Mouse (Mus musculus): ENCODE data around the gene Bola2.

DNA sequence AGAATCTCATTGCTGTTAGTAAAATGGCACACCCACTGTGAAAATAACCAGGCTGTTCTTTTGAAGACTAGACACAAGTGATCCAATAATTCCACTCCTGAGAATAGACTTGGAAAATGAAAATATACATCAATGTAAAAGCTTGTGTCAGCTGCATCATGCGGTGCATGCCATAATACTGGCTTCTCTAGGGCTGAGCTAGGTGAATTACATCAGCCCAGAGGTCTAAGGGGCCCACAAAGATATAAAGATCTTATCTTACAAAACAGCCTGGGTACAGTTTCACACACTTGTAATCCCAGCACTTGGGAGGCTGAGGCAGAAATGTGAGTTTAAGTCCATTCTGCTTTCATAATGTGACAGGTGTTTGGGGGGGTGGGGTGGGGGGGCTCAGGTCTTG lies 37.7 kb upstream of the Bola2 start:
- TF ChIP-seq CTCF (IDR thresholded peaks at IDR 0.05; ENCODE audit: insufficient read depth, low read depth, low read length) (no peak), POLR2A (IDR thresholded peaks at IDR 0.05; ENCODE audit: insufficient read depth, low read depth, low read length) (no peak)

Measured in olfactory bulb, adult 2 months (tissue).